Mouse (Mus musculus): ENCODE results near the gene Susd4. TPM values are rescaled to one million over a fixed set of nuclear protein-coding genes. Genes with fewer than 3 reads are reported as not detected.

Susd4 gene
- total and polyA plus RNA-seq, 3 experiments, result not detected

- dilution Hi-C loops (cut with MboI; ENCODE audit: extremely low pct_ligation_motif_present, extremely low pct_unique_long_range_greater_than_20kb, low sequenced_read_pairs) (no loop called here), in situ Hi-C loops (cut with MboI; ENCODE audit: low pct_ligation_motif_present, low pct_unique_long_range_greater_than_20kb, low sequenced_read_pairs) (no loop called here)
- TF ChIP-seq ZNF384 (IDR thresholded peaks at IDR 0.05; ENCODE audit: low read depth, low read length) (no peak), UBTF (IDR thresholded peaks at IDR 0.05; ENCODE audit: low read depth, low read length) (no peak), JUN (IDR thresholded peaks at IDR 0.05; ENCODE audit: insufficient read depth, low read depth, low read length) (no peak), ZMIZ1 (IDR thresholded peaks at IDR 0.05; ENCODE audit: low read depth, low read length) (no peak), ZC3H11A (IDR thresholded peaks at IDR 0.05; ENCODE audit: low read depth, low read length) (no peak), POLR2AphosphoS2 (IDR thresholded peaks at IDR 0.05; ENCODE audit: low read depth, low read length) (no peak), HCFC1 (IDR thresholded peaks at IDR 0.05; ENCODE audit: low read depth, low read length) (no peak), USF1 (IDR thresholded peaks at IDR 0.05; ENCODE audit: low read depth, low read length) (no peak), POLR2A (IDR thresholded peaks at IDR 0.05; ENCODE audit: low read depth, low read length) (no peak), USF2 (conservative IDR thresholded peaks at IDR 0.05; ENCODE audit: low read depth, low read length) (no peak), NRF1 (IDR thresholded peaks at IDR 0.05; ENCODE audit: low read depth, low read length) (no peak), SMC3 (IDR thresholded peaks at IDR 0.05; ENCODE audit: low read depth, low read length) (no peak), EP300 (IDR thresholded peaks at IDR 0.05; ENCODE audit: low read length) (no peak), MEF2A (IDR thresholded peaks at IDR 0.05; ENCODE audit: borderline replicate concordance, low read depth, low read length) (no peak), MAFK (IDR thresholded peaks at IDR 0.05; ENCODE audit: insufficient replicate concordance, low read length) (no peak), CHD2 (IDR thresholded peaks at IDR 0.05; ENCODE audit: low read length) (no peak), CHD1 (IDR thresholded peaks at IDR 0.05; ENCODE audit: low read depth, low read length) (no peak)
- Histone ChIP-seq H3K27ac (ENCODE audit: insufficient read depth, low read depth) (no peak overlapping the region), H3K36me3 (replicated peaks in 1 of 2; ENCODE audit: control insufficient read depth in 1 of 2, insufficient read depth in 1 of 2, low read length in 1 of 2) (no peaks in the 10 kb centered on the region), H3K4me1 (ENCODE audit: control insufficient read depth in 1 of 2, insufficient read depth in 2 of 2) (peaks cover 0 to under 1% of the 10 kb centered on the region in 2 experiments; a peak in 2 of 4 replicates), H3K9ac (ENCODE audit: insufficient read depth, low read depth) (no peak overlapping the region), H3K4me2 (ENCODE audit: insufficient read depth, low read depth, poor library complexity, severe bottlenecking) (no peak overlapping the region), H3K79me2 (replicated peaks; ENCODE audit: control insufficient read depth, extremely low read depth, insufficient read depth, poor library complexity, severe bottlenecking) (no peaks in the 10 kb centered on the region), H3K4me3 (replicated peaks in 1 of 3; ENCODE audit: low read depth in 2 of 3, low read length in 2 of 3, poor library complexity in 1 of 3) (no peak overlapping the region), H3K9me3 (replicated peaks; ENCODE audit: low read length) (no peaks in the 10 kb centered on the region), H3K27me3 (replicated peaks) (no peaks in the 10 kb centered on the region)
- no peak for DNase-seq (ENCODE audit: extremely low read depth)
Measured at GRCm38 (mm10) chr1:182727541-182727940, 36.1 kb upstream of the Susd4 start.

- no peaks in the 10 kb centered on the region for H3K79me2 ChIP-seq (replicated peaks; ENCODE audit: control insufficient read depth, extremely low read depth, insufficient read depth, poor library complexity, severe bottlenecking)
- H3K27ac ChIP-seq (ENCODE audit: insufficient read depth, low read depth), result no peak overlapping the region
- dilution Hi-C loops (cut with MboI; ENCODE audit: extremely low pct_ligation_motif_present, extremely low pct_unique_long_range_greater_than_20kb, low sequenced_read_pairs), result no loop called here
- in situ Hi-C loops (cut with MboI; ENCODE audit: low pct_ligation_motif_present, low pct_unique_long_range_greater_than_20kb, low sequenced_read_pairs), result no loop called here
- H3K36me3 ChIP-seq (replicated peaks in 1 of 2; ENCODE audit: control insufficient read depth in 1 of 2, insufficient read depth in 1 of 2, low read length in 1 of 2), result no peaks in the 10 kb centered on the region
- H3K9me3 ChIP-seq (replicated peaks; ENCODE audit: low read length), result no peaks in the 10 kb centered on the region
- H3K4me2 ChIP-seq (ENCODE audit: insufficient read depth, low read depth, poor library complexity, severe bottlenecking), result no peak overlapping the region
- no peak for TF ChIP-seq ZKSCAN1 (IDR thresholded peaks at IDR 0.05; ENCODE audit: borderline replicate concordance, low read depth, low read length)
- TF ChIP-seq TCF12 (IDR thresholded peaks at IDR 0.05; ENCODE audit: low read depth, low read length), result no peak
- no peak for TF ChIP-seq RCOR1 (conservative IDR thresholded peaks at IDR 0.05; ENCODE audit: low read depth, low read length)
- TF ChIP-seq MEF2A (IDR thresholded peaks at IDR 0.05; ENCODE audit: borderline replicate concordance, low read depth, low read length), result no peak
- no peak for TF ChIP-seq TBP (conservative IDR thresholded peaks at IDR 0.05; ENCODE audit: low read depth, low read length)
- no peak for TF ChIP-seq ZMIZ1 (IDR thresholded peaks at IDR 0.05; ENCODE audit: low read depth, low read length)
- TF ChIP-seq MXI1 (IDR thresholded peaks at IDR 0.05; ENCODE audit: low read depth, low read length), result no peak
- TF ChIP-seq RAD21 (IDR thresholded peaks at IDR 0.05; ENCODE audit: low read depth, low read length), result no peak
- no peak for TF ChIP-seq ZC3H11A (IDR thresholded peaks at IDR 0.05; ENCODE audit: low read depth, low read length)
- TF ChIP-seq GABPA (IDR thresholded peaks at IDR 0.05; ENCODE audit: insufficient replicate concordance, low read depth, low read length), result no peak
- no peak for TF ChIP-seq MAZ (IDR thresholded peaks at IDR 0.05; ENCODE audit: low read depth, low read length)
- TF ChIP-seq ZNF384 (IDR thresholded peaks at IDR 0.05; ENCODE audit: low read depth, low read length), result no peak
- TF ChIP-seq CTCF (conservative IDR thresholded peaks at IDR 0.05 in 1 of 2, IDR thresholded peaks at IDR 0.05 in 1 of 2; ENCODE audit: low read depth in 2 of 2, low read length in 2 of 2), result no peak
- H3K9ac ChIP-seq (ENCODE audit: insufficient read depth, low read depth), result no peak overlapping the region
- H3K4me3 ChIP-seq (replicated peaks in 1 of 3; ENCODE audit: low read depth in 2 of 3, low read length in 2 of 3, poor library complexity in 1 of 3), result no peak overlapping the region
- no peaks in the 10 kb centered on the region for H3K27me3 ChIP-seq (replicated peaks)
- H3K4me1 ChIP-seq (ENCODE audit: control insufficient read depth in 1 of 2, insufficient read depth in 2 of 2), result no peaks in the 10 kb centered on the region
- DNase-seq (ENCODE audit: extremely low read depth), result no peak
Measured at GRCm38 (mm10) chr1:182729002-182729401, 34.7 kb upstream of the Susd4 start.

All from CH12.LX (cell line).